Mouse (Mus musculus) neural tube, embryonic 15.5 days (tissue): ENCODE results near the gene Dpysl5. TPM values are rescaled to one million over a fixed set of nuclear protein-coding genes. Genes with fewer than 3 reads are reported as not detected.

ENCODE experiments used
- ATAC-seq: fragments of 200-750 bp; cut with Nextera tagmentation; 2 replicates; pipeline ENCODE4 v1.8.0; 2017; ENCODE audit warnings: mild to moderate bottlenecking, moderate TSS enrichment, moderate library complexity; ENCODE audit not compliant: low FRiP score
- H3K27ac ChIP-seq: fragments of 300-500 bp; sonication (generic); replicated peaks from 2 replicates; pipeline ENCODE4 v1.5.1; 2015; ENCODE audit warnings: mild to moderate bottlenecking, inconsistent platforms
- H3K27me3 ChIP-seq: fragments of 300-500 bp; sonication (generic); replicated peaks from 2 replicates; pipeline ENCODE4 v1.6.1; 2015; ENCODE audit warnings: inconsistent platforms
- H3K36me3 ChIP-seq: fragments of 300-500 bp; sonication (generic); 2 replicates; pipeline ENCODE4 v1.6.1; 2015; ENCODE audit warnings: inconsistent platforms
- H3K4me1 ChIP-seq: fragments of 300-500 bp; sonication (generic); 2 replicates; pipeline ENCODE4 v1.6.1; 2015; ENCODE audit warnings: inconsistent platforms
- H3K4me2 ChIP-seq: fragments of 300-500 bp; sonication (generic); 2 replicates; pipeline ENCODE4 v1.6.1; 2015; ENCODE audit warnings: inconsistent platforms, mild to moderate bottlenecking, moderate library complexity
- H3K4me3 ChIP-seq: fragments of 300-500 bp; sonication (generic); replicated peaks from 2 replicates; pipeline ENCODE4 v1.5.1; 2015; ENCODE audit warnings: mild to moderate bottlenecking, inconsistent platforms
- H3K9ac ChIP-seq: fragments of 300-500 bp; sonication (generic); replicated peaks from 2 replicates; pipeline ENCODE4 v1.6.1; 2015; ENCODE audit warnings: mild to moderate bottlenecking, inconsistent platforms
- H3K9me3 ChIP-seq: fragments of 300-500 bp; sonication (generic); replicated peaks from 2 replicates; pipeline ENCODE4 v1.6.1; 2016; ENCODE audit warnings: inconsistent platforms
- WGBS: fragments of 180-500 bp; shearing (Covaris S2); methylation state at CpG from one replicate; pipeline ENCODE4 v1.1.7; 2015; ENCODE audit warnings: mixed read lengths; 5-methylcytosine and 5-hydroxymethylcytosine counted together
- polyA plus RNA-seq: library from polyadenylated mRNA; unstranded; fragments of >200 nt; fragmentation: Nextera tagmentation; extraction: Ambion mirVana; gene quantifications from 2 replicates; pipeline ENCODE4 v1.2.1, GENCODE M21; 2015

Dpysl5 gene
- polyA plus RNA-seq, 1 experiment from 2014 or later, result 175 TPM

- no peak overlapping the region for H3K9ac ChIP-seq
- 57% methylated on average over 3 of the region's 3 CpGs for WGBS
- ATAC-seq, result no peak
- H3K9me3 ChIP-seq, result no peaks in the 10 kb centered on the region
- H3K4me2 ChIP-seq, result no peak overlapping the region
- no peak overlapping the region for H3K4me3 ChIP-seq
- no peak overlapping the region for H3K27ac ChIP-seq
- peaks cover 11% of the 10 kb centered on the region for H3K36me3 ChIP-seq
- H3K27me3 ChIP-seq, result no peaks in the 10 kb centered on the region
- no peaks in the 10 kb centered on the region for H3K4me1 ChIP-seq
These were observed 130.5 kb downstream of the Dpysl5 start for GRCm38 (mm10) chr5:30841896-30842295.

Other genes with a start within 250 kb of the Dpysl5 start
- 7.2 and 7.8 TPM in 2 replicates for gene Otof, start 249.6 kb upstream of the Dpysl5 start, polyA plus RNA-seq
- gene 1700001C02Rik, start 245.5 kb upstream of the Dpysl5 start, polyA plus RNA-seq, result 0.36 and 0.65 TPM in 2 replicates
- not detected in 2 replicates for gene Cib4, start 165.7 kb upstream of the Dpysl5 start, polyA plus RNA-seq
- 12.5 and 12.9 TPM in 2 replicates for gene Kcnk3, start 123.4 kb upstream of the Dpysl5 start, polyA plus RNA-seq
- gene Slc35f6, start 63.6 kb upstream of the Dpysl5 start, polyA plus RNA-seq, result 31.2 and 32.8 TPM in 2 replicates
- 33.0 and 73.4 TPM in 2 replicates for gene Cenpa, start 44.8 kb upstream of the Dpysl5 start, polyA plus RNA-seq
- 135 and 164 TPM in 2 replicates for gene Mapre3, start 103.1 kb downstream of the Dpysl5 start, polyA plus RNA-seq
- 69.9 and 71.2 TPM in 2 replicates for gene Tmem214, start 156.4 kb downstream of the Dpysl5 start, polyA plus RNA-seq
- gene Agbl5, start 177.1 kb downstream of the Dpysl5 start, polyA plus RNA-seq, result 18.9 and 21.1 TPM in 2 replicates
- gene Ost4, start 196.2 kb downstream of the Dpysl5 start, polyA plus RNA-seq, result 244 and 282 TPM in 2 replicates
- gene Emilin1, start 201.8 kb downstream of the Dpysl5 start, polyA plus RNA-seq, result 24.5 and 52.1 TPM in 2 replicates
- gene Khk, start 209.9 kb downstream of the Dpysl5 start, polyA plus RNA-seq, result 12.7 and 17.0 TPM in 2 replicates
- 68.9 and 80.2 TPM in 2 replicates for gene Cgref1, start 234.0 kb downstream of the Dpysl5 start, polyA plus RNA-seq
- gene Preb, start 248.8 kb downstream of the Dpysl5 start, polyA plus RNA-seq, result 124 and 125 TPM in 2 replicates